Mouse (Mus musculus): ENCODE data around the gene Mrpl54. TPM values are rescaled to one million over a fixed set of nuclear protein-coding genes. Genes with fewer than 3 reads are reported as not detected.

Gene Mrpl54
- polyA plus RNA-seq, 1 experiment from 2014 or later = 210 TPM

DNA sequence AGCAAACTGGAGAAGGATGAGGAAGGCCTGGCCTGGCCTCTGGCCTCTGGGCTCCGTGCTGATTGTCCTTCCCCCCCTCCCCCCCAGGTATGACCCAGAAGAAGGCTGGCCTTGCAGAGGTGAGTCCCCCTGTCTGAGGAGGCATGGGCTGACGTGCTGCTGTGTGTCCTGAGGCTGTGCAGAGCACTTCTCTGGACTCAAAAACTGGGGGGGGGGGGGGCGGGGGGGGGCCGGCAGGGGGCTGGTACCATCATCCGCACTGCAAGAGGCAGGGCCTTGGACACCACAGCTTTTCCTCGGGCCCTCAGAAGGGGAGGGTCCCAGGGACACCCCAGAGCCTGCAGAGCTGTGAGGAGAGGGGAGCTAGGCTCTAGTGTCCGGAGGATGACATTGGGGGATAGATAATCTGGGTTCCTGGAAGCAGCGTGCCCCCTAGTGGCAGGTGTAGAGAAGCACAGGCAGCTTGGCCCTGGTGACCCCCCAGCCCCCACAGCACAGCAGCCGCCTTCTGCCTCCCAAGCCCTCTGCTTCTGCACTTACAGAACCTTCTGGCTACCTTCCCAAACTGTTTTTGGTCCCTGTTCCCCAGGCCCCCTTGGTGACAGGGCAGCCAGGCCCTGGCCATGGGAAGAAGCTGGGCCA lies 38.0 kb upstream of the Mrpl54 start:
- Histone ChIP-seq H3K27me3 (ENCODE audit: control insufficient read depth, insufficient read depth, low read depth, low read length) (no peaks in the 10 kb centered on the region), H3K4me3 (ENCODE audit: low read length) (no peak overlapping the region), H3K9ac (ENCODE audit: low read length) (no peak overlapping the region), H3K9me3 (ENCODE audit: control insufficient read depth, low read length) (no peaks in the 10 kb centered on the region), H3K4me1 (replicated peaks; ENCODE audit: control insufficient read depth, insufficient read depth, low read length) (peaks cover 29% of the 10 kb centered on the region), H3K27ac (ENCODE audit: low read length) (no peak overlapping the region), H3K36me3 (ENCODE audit: control insufficient read depth, insufficient read depth, low read length) (peaks cover 35% of the 10 kb centered on the region), H3K4me2 (ENCODE audit: low read depth, low read length) (no peak overlapping the region)
- ATAC-seq (ENCODE audit: low read depth) = peak; percentile 18; the same call in 1 of the 2 replicates
- WGBS = 20% methylated on average over 6 of the region's 9 CpGs

DNA sequence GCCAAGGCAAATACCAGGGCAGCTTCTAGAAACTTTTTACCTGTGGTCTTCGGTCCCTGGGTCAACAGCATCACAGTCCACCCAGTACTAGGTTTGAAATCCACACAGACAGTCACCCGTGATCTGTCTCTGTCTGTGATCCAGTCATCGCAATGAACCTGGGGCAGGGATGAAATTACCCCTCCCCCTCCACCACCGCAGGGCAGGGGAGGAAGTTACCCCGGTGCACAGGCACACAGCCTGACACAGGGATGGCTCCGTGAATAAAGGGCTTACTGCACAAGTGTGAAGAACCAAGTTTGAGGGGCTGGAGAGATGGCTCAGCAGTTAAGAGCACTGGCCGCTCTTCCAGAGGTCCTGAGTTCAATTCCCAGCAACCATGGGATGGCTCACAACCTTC lies 37.0 kb upstream of the Mrpl54 start:
- 62% methylated on average over 7 of the region's 7 CpGs for WGBS
- Histone ChIP-seq H3K4me2 (ENCODE audit: low read depth, low read length) (no peak overlapping the region), H3K9ac (ENCODE audit: low read length) (no peak overlapping the region; the same call in 1 of the 2 replicates), H3K27me3 (ENCODE audit: control insufficient read depth, insufficient read depth, low read depth, low read length) (no peaks in the 10 kb centered on the region), H3K27ac (ENCODE audit: low read length) (no peak overlapping the region; the same call in 1 of the 2 replicates), H3K4me1 (replicated peaks; ENCODE audit: control insufficient read depth, insufficient read depth, low read length) (peaks cover 29% of the 10 kb centered on the region), H3K4me3 (ENCODE audit: low read length) (no peak overlapping the region), H3K36me3 (ENCODE audit: control insufficient read depth, insufficient read depth, low read length) (peaks cover 26% of the 10 kb centered on the region), H3K9me3 (ENCODE audit: control insufficient read depth, low read length) (no peaks in the 10 kb centered on the region)
- ATAC-seq (ENCODE audit: low read depth) = no peak

DNA sequence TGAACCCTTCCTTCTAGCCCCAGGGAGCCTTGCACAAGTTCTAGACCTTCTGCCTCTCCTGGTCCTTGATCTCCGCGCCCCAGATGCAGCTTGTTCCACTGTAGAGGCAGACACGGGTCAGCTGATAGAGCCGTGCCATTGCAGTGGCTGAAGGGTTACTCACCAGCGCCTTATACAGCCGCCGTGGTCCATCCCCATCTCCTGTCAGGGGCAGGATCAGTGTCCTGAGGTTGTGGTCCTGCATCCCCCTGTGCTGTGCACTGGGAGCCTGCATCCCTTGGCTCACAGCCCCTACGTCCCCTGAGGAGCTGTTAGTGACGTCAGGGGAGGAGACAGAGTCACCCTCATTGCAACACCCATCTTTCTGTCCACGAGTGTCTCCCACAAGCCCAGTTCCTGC lies 36.5 kb upstream of the Mrpl54 start:
- H3K9me3 ChIP-seq (ENCODE audit: control insufficient read depth, low read length) = no peaks in the 10 kb centered on the region
- WGBS = 57% methylated on average over 10 of the region's 10 CpGs

DNA sequence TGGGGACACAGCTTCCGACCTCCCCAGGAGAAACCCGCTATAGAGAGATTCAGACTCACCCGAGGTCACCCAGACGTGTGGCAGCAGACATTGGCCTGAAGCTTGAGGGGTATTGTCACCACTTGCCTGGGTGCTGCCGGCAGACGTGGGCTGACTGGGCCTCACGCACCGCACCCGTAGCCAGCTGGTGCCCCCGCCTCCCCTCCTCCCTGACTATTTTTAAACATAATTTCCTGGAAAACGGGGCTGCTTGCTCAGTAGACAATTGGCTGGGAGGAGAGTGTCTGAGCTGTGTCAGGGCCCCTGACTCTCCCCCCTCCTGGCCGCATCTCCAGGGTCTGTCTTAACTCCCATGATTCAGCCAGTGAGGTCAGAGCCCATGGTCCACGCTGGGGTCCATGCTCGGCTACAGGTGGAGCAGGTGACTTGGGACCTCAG lies 36.1 kb upstream of the Mrpl54 start:
- H3K4me2 ChIP-seq (ENCODE audit: low read depth, low read length) = peak overlapping the region; percentile 1
- peaks cover 35% of the 10 kb centered on the region for H3K4me1 ChIP-seq (replicated peaks; ENCODE audit: control insufficient read depth, insufficient read depth, low read length)
- H3K9ac ChIP-seq (ENCODE audit: low read length) = peak overlapping the region; percentile 30
- H3K36me3 ChIP-seq (ENCODE audit: control insufficient read depth, insufficient read depth, low read length) = peaks cover 20% of the 10 kb centered on the region
- ATAC-seq (ENCODE audit: low read depth) = peak; percentile 12; the same call in 1 of the 2 replicates
- no peak overlapping the region for H3K4me3 ChIP-seq (ENCODE audit: low read length)
- no peaks in the 10 kb centered on the region for H3K27me3 ChIP-seq (ENCODE audit: control insufficient read depth, insufficient read depth, low read depth, low read length)
- peak overlapping the region; percentile 53; the same call in 1 of the 2 replicates for H3K27ac ChIP-seq (ENCODE audit: low read length)
- WGBS = 40% methylated on average over 14 of the region's 14 CpGs
- no peaks in the 10 kb centered on the region for H3K9me3 ChIP-seq (ENCODE audit: control insufficient read depth, low read length)

More for the DNA sequence above, 36.5 kb upstream of the Mrpl54 start:
- Histone ChIP-seq H3K27me3 (ENCODE audit: control insufficient read depth, insufficient read depth, low read depth, low read length) (no peaks in the 10 kb centered on the region), H3K27ac (ENCODE audit: low read length) (peak overlapping the region; percentile 37; the same call in 1 of the 2 replicates), H3K4me3 (ENCODE audit: low read length) (no peak overlapping the region), H3K36me3 (ENCODE audit: control insufficient read depth, insufficient read depth, low read length) (peaks cover 24% of the 10 kb centered on the region), H3K4me1 (replicated peaks; ENCODE audit: control insufficient read depth, insufficient read depth, low read length) (peaks cover 30% of the 10 kb centered on the region), H3K4me2 (ENCODE audit: low read depth, low read length) (peak overlapping the region; percentile 1), H3K9ac (ENCODE audit: low read length) (peak overlapping the region; percentile 30)
- no peak for ATAC-seq (ENCODE audit: low read depth)

DNA sequence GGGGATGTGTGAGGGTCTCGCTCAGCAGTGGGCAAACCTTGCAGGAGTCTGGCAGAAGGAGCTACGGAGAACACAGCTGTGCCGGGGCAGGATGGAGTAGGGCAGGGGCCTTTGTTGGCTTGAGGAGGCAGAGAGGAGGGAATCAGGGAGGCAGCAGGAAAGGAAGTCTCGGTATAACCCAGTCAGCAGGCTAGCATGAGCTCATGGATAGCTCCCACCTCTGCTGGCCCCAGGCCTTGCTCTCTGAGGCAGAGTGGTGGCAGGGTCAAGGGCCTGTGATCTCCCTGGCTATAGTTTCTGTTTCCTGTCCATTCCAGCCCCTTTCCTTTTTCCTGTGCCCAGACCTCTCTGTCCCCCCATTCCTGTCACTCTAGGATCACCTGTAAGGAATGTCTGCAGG lies 35.6 kb upstream of the Mrpl54 start:
- H3K4me3 ChIP-seq (ENCODE audit: low read length) = no peak overlapping the region
- no peak for ATAC-seq (ENCODE audit: low read depth)
- H3K36me3 ChIP-seq (ENCODE audit: control insufficient read depth, insufficient read depth, low read length) = peaks cover 14% of the 10 kb centered on the region
- WGBS = 51% methylated on average over 4 of the region's 4 CpGs
- peak overlapping the region; percentile 30; the same call in 1 of the 2 replicates for H3K9ac ChIP-seq (ENCODE audit: low read length)
- H3K27ac ChIP-seq (ENCODE audit: low read length) = peak overlapping the region; percentile 53
- H3K27me3 ChIP-seq (ENCODE audit: control insufficient read depth, insufficient read depth, low read depth, low read length) = no peaks in the 10 kb centered on the region
- no peaks in the 10 kb centered on the region for H3K9me3 ChIP-seq (ENCODE audit: control insufficient read depth, low read length)
- H3K4me1 ChIP-seq (replicated peaks; ENCODE audit: control insufficient read depth, insufficient read depth, low read length) = peaks cover 38% of the 10 kb centered on the region
- no peak overlapping the region; the same call in 1 of the 2 replicates for H3K4me2 ChIP-seq (ENCODE audit: low read depth, low read length)

DNA sequence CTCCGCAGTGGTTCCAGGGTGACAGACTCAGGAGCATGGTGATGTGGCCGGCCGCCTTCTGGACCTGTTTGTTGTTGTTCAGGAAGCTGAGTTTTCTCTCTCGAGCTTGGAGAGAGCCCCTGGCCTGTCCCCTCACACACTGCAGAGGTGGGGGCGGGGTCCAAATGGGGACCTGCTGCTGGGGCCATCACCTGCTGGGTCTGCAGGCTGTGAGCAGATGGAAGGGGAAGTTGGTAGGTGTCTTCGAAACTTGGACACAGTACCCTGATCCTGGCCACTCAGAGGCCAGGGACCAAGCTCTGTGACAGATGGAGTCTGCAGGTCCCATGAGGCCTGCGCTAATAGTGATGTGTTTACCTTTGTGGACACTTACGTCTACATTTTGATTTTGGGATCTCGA lies 34.6 kb upstream of the Mrpl54 start:
- Histone ChIP-seq H3K27me3 (ENCODE audit: control insufficient read depth, insufficient read depth, low read depth, low read length) (no peaks in the 10 kb centered on the region), H3K4me1 (replicated peaks; ENCODE audit: control insufficient read depth, insufficient read depth, low read length) (peaks cover 38% of the 10 kb centered on the region), H3K36me3 (ENCODE audit: control insufficient read depth, insufficient read depth, low read length) (peaks cover 5% of the 10 kb centered on the region), H3K4me2 (ENCODE audit: low read depth, low read length) (no peak overlapping the region), H3K9ac (ENCODE audit: low read length) (no peak overlapping the region), H3K27ac (ENCODE audit: low read length) (no peak overlapping the region), H3K9me3 (ENCODE audit: control insufficient read depth, low read length) (no peaks in the 10 kb centered on the region), H3K4me3 (ENCODE audit: low read length) (no peak overlapping the region)
- 69% methylated on average over 9 of the region's 9 CpGs for WGBS
- ATAC-seq (ENCODE audit: low read depth) = no peak

DNA sequence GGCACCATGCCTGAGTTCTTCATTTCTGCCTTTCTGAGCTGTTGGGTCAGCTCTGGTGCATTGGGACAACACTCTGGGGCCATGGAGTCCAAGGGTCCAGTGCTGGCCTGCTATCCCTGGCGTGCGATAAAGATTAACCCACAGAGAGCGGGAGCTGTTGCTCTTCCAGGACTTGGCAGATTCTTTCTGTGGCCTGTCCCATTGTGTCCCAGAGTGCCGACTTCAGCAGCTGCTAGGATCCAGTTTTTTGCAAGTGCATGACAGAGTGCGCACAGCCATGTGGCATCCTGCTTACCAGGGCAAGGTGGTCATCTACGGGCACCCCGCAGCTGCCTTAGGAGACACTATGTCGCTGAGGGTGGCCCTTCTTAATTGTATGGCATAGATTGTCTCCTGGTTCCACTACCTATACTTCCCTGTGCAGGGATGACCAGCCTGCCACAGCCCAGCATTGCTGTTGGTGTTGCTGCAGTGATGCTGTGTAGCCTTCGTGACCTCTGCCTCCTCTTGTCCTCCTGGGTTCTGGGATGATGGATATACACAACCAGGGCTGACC lies 33.7 kb upstream of the Mrpl54 start:
- Histone ChIP-seq H3K4me3 (ENCODE audit: low read length) (no peak overlapping the region), H3K36me3 (ENCODE audit: control insufficient read depth, insufficient read depth, low read length) (no peaks in the 10 kb centered on the region), H3K9me3 (ENCODE audit: control insufficient read depth, low read length) (no peaks in the 10 kb centered on the region), H3K9ac (ENCODE audit: low read length) (no peak overlapping the region), H3K4me1 (replicated peaks; ENCODE audit: control insufficient read depth, insufficient read depth, low read length) (peaks cover 38% of the 10 kb centered on the region), H3K27me3 (ENCODE audit: control insufficient read depth, insufficient read depth, low read depth, low read length) (no peaks in the 10 kb centered on the region), H3K4me2 (ENCODE audit: low read depth, low read length) (no peak overlapping the region), H3K27ac (ENCODE audit: low read length) (no peak overlapping the region)
- WGBS = 70% methylated on average over 9 of the region's 9 CpGs
- ATAC-seq (ENCODE audit: low read depth) = no peak

DNA sequence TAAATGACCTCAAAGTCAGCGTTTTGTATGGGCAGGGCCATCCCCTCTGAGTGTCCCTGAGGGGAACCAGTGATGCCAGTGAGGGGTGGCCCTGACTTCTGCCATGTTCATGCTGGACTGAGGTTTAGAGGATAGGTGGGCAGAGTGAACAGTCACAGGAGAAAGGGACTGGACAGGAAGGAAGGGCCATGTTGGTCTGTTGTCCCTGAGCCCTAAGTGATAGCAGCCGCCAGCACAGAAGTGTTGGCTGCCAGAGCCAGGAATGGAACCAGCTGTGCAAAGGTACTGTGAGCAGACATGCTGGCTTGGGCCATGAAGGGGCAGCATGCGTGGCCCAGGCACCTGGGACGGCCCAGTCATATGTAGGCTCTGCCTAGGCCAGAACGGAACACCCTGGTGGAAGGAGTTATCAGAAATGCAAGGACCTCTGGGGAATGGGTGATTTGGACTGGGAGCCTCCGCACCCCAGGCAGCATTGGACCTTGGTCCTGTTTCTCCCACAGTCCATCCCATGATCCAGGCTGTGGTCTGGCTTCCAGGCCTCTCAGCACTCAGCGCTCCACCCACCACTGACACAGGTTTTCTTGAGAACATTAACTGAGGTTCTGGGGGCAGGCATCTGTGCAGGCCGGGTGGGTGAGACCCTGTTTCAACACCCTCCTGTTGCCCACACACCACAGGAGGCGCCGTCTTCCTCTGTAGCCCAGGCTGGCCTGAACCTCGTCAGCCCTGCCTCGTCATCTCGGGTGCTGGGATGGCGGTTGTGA lies 33.0 kb upstream of the Mrpl54 start:
- WGBS = 82% methylated on average over 14 of the region's 14 CpGs
- peaks cover 40% of the 10 kb centered on the region for H3K4me1 ChIP-seq (replicated peaks; ENCODE audit: control insufficient read depth, insufficient read depth, low read length)
- H3K36me3 ChIP-seq (ENCODE audit: control insufficient read depth, insufficient read depth, low read length) = no peaks in the 10 kb centered on the region
- H3K9me3 ChIP-seq (ENCODE audit: control insufficient read depth, low read length) = no peaks in the 10 kb centered on the region
- H3K9ac ChIP-seq (ENCODE audit: low read length) = peak overlapping the region; percentile 25; the same call in 1 of the 2 replicates
- no peak overlapping the region for H3K4me3 ChIP-seq (ENCODE audit: low read length)
- no peak overlapping the region for H3K4me2 ChIP-seq (ENCODE audit: low read depth, low read length)
- ATAC-seq (ENCODE audit: low read depth) = no peak
- H3K27ac ChIP-seq (ENCODE audit: low read length) = no peak overlapping the region
- H3K27me3 ChIP-seq (ENCODE audit: control insufficient read depth, insufficient read depth, low read depth, low read length) = no peaks in the 10 kb centered on the region
